Mouse (Mus musculus) CH12.LX (cell line): ENCODE results near the gene Timm17a. TPM values are rescaled to one million over a fixed set of nuclear protein-coding genes. Genes with fewer than 3 reads are reported as not detected.

Source experiments
- DNase-seq: peaks from one replicate; pipeline ENCODE4 v3.0.0-alpha.2; 2013; ENCODE audit errors: extremely low read depth
- H3K27ac ChIP-seq: 2 replicates; pipeline ENCODE4 v1.5.1; 2012; ENCODE audit warnings: low read depth, mild to moderate bottlenecking, control low read depth, moderate library complexity; ENCODE audit not compliant: insufficient read depth
- H3K27me3 ChIP-seq: replicated peaks from 2 replicates; pipeline ENCODE3; 2012; ENCODE audit warnings: inconsistent platforms
- H3K36me3 ChIP-seq, 2 experiments: replicated peaks in 1 of 2; 2 replicates each; pipeline versions ENCODE3 to v1.6.1; 2012; ENCODE audit warnings: inconsistent platforms in 1 of 2, low read length in 1 of 2, mild to moderate bottlenecking in 1 of 2, mixed read lengths in 1 of 2, moderate library complexity in 1 of 2; ENCODE audit not compliant: control insufficient read depth in 1 of 2, insufficient read depth in 1 of 2
- H3K4me1 ChIP-seq, 2 experiments: 2 replicates each; pipeline ENCODE4 v1.6.1; 2012; ENCODE audit warnings: inconsistent platforms in 1 of 2, moderate library complexity in 1 of 2; ENCODE audit not compliant: insufficient read depth in 2 of 2, control insufficient read depth in 1 of 2
- H3K4me2 ChIP-seq: 2 replicates; pipeline ENCODE4 v1.6.1; 2012; ENCODE audit warnings: low read depth, mild to moderate bottlenecking, control low read depth; ENCODE audit not compliant: poor library complexity, insufficient read depth, severe bottlenecking
- H3K4me3 ChIP-seq, 3 experiments: fragments of 150-350 bp in 1 of 3; sonication (generic) in 1 of 3; replicated peaks in 1 of 3; 2 replicates each; pipeline versions ENCODE3 to v1.5.1; 2011 to 2012; ENCODE audit warnings: low read depth in 2 of 3, low read length in 2 of 3, mild to moderate bottlenecking in 2 of 3, moderate library complexity in 2 of 3, control low read depth in 1 of 3, improper control_type of control experiment in 1 of 3, inconsistent platforms in 1 of 3, mixed read lengths in 1 of 3; ENCODE audit not compliant: poor library complexity in 1 of 3
- H3K79me2 ChIP-seq: replicated peaks from 2 replicates; pipeline ENCODE4 v1.6.1; 2012; ENCODE audit warnings: mild to moderate bottlenecking, moderate library complexity; ENCODE audit not compliant: control insufficient read depth, poor library complexity, insufficient read depth, severe bottlenecking; ENCODE audit errors: extremely low read depth
- H3K9ac ChIP-seq: 2 replicates; pipeline ENCODE4 v1.6.1; 2012; ENCODE audit warnings: low read depth, mild to moderate bottlenecking, control low read depth, moderate library complexity; ENCODE audit not compliant: insufficient read depth
- H3K9me3 ChIP-seq: replicated peaks from 2 replicates; pipeline ENCODE3; 2012; ENCODE audit warnings: low read length, inconsistent platforms, mixed read lengths
- BHLHE40 ChIP-seq: IDR thresholded peaks from 2 replicates; pipeline ENCODE4 v1.6.1; 2011; ENCODE audit warnings: mild to moderate bottlenecking, low read depth, low read length, improper control_type of control experiment
- E2F4 ChIP-seq: IDR thresholded peaks from 2 replicates; pipeline ENCODE4 v1.6.1; 2011; ENCODE audit warnings: low read depth, low read length, improper control_type of control experiment; ENCODE audit not compliant: insufficient replicate concordance
- ELF1 ChIP-seq: IDR thresholded peaks from 2 replicates; pipeline ENCODE4 v1.6.1; 2014; ENCODE audit warnings: low read depth, mild to moderate bottlenecking, inconsistent platforms, low read length, improper control_type of control experiment
- EP300 ChIP-seq: IDR thresholded peaks from 2 replicates; pipeline ENCODE4 v1.6.1; 2011; ENCODE audit warnings: low read length, improper control_type of control experiment
- ETS1 ChIP-seq: conservative IDR thresholded peaks from 2 replicates; pipeline ENCODE4 v1.6.1; 2012; ENCODE audit warnings: low read depth, mild to moderate bottlenecking, inconsistent platforms, low read length, improper control_type of control experiment, moderate library complexity
- HCFC1 ChIP-seq: IDR thresholded peaks from 2 replicates; pipeline ENCODE4 v1.6.1; 2012; ENCODE audit warnings: low read depth, mild to moderate bottlenecking, inconsistent platforms, low read length, improper control_type of control experiment
- IRF4 ChIP-seq: IDR thresholded peaks from 2 replicates; pipeline ENCODE4 v1.6.1; 2014; ENCODE audit warnings: low read depth, mild to moderate bottlenecking, inconsistent platforms, low read length, improper control_type of control experiment
- JUN ChIP-seq: IDR thresholded peaks from 2 replicates; pipeline ENCODE4 v1.6.1; 2011; ENCODE audit warnings: low read depth, mild to moderate bottlenecking, low read length, improper control_type of control experiment, moderate library complexity; ENCODE audit not compliant: insufficient read depth
- MAFK ChIP-seq: IDR thresholded peaks from 2 replicates; pipeline ENCODE4 v1.6.1; 2011; ENCODE audit warnings: low read length, improper control_type of control experiment; ENCODE audit not compliant: insufficient replicate concordance
- NRF1 ChIP-seq: IDR thresholded peaks from 2 replicates; pipeline ENCODE4 v1.6.1; 2014; ENCODE audit warnings: low read depth, mild to moderate bottlenecking, inconsistent platforms, low read length, improper control_type of control experiment, moderate library complexity
- POLR2AphosphoS2 ChIP-seq: IDR thresholded peaks from 2 replicates; pipeline ENCODE4 v1.6.1; 2011; ENCODE audit warnings: low read depth, low read length, improper control_type of control experiment
- RCOR1 ChIP-seq: conservative IDR thresholded peaks from 2 replicates; pipeline ENCODE4 v1.6.1; 2012; ENCODE audit warnings: low read depth, mild to moderate bottlenecking, inconsistent platforms, low read length, improper control_type of control experiment
- SMC3 ChIP-seq: IDR thresholded peaks from 2 replicates; pipeline ENCODE4 v1.6.1; 2011; ENCODE audit warnings: low read depth, low read length, improper control_type of control experiment
- TCF12 ChIP-seq: IDR thresholded peaks from 2 replicates; pipeline ENCODE4 v1.6.1; 2014; ENCODE audit warnings: low read depth, mild to moderate bottlenecking, inconsistent platforms, low read length, improper control_type of control experiment
- UBTF ChIP-seq: IDR thresholded peaks from 2 replicates; pipeline ENCODE4 v1.6.1; 2012; ENCODE audit warnings: low read depth, mild to moderate bottlenecking, inconsistent platforms, low read length, improper control_type of control experiment, moderate library complexity
- USF1 ChIP-seq: IDR thresholded peaks from 2 replicates; pipeline ENCODE4 v1.6.1; 2014; ENCODE audit warnings: low read depth, mild to moderate bottlenecking, inconsistent platforms, low read length, improper control_type of control experiment
- USF2 ChIP-seq: conservative IDR thresholded peaks from 2 replicates; pipeline ENCODE4 v1.6.1; 2011; ENCODE audit warnings: low read depth, low read length, improper control_type of control experiment
- ZC3H11A ChIP-seq: IDR thresholded peaks from 2 replicates; pipeline ENCODE4 v1.6.1; 2012; ENCODE audit warnings: low read depth, mild to moderate bottlenecking, inconsistent platforms, low read length, improper control_type of control experiment
- ZMIZ1 ChIP-seq: IDR thresholded peaks from 2 replicates; pipeline ENCODE4 v1.6.1; 2012; ENCODE audit warnings: low read depth, mild to moderate bottlenecking, inconsistent platforms, low read length, improper control_type of control experiment
- ZNF384 ChIP-seq: IDR thresholded peaks from 2 replicates; pipeline ENCODE4 v1.6.1; 2012; ENCODE audit warnings: low read depth, low read length, improper control_type of control experiment, inconsistent platforms
- dilution Hi-C: fragments of 300-500 bp; cut with MboI; formaldehyde crosslinking; loops from 2 replicates; pipeline ENCODE4 v1.14.3; 2020; ENCODE audit warnings: low sequenced_read_pairs; ENCODE audit not compliant: extremely low pct_unique_long_range_greater_than_20kb, extremely low pct_ligation_motif_present
- in situ Hi-C: fragments of 300-500 bp; cut with MboI; formaldehyde crosslinking; loops from 3 replicates; pipeline ENCODE4 v1.14.3; 2019; ENCODE audit warnings: low sequenced_read_pairs, low pct_ligation_motif_present, low pct_unique_long_range_greater_than_20kb, mixed read lengths
- polyA plus RNA-seq: library from polyadenylated mRNA; unstranded; fragments of >175 nt; gene quantifications from 2 replicates; pipeline ENCODE4 v1.2.1, GENCODE M21; 2012; ENCODE audit warnings: low read depth; ENCODE audit not compliant: insufficient read length
- total RNA-seq, 2 experiments: library from RNA; depleted of rRNA; stranded (reverse); fragments of 300-350 nt in 1 of 2; fragments of >200 nt in 1 of 2; gene quantifications; 2 replicates each; pipeline ENCODE4 v1.2.3; 2012 to 2014

Timm17a gene
- total and polyA plus RNA-seq, 3 experiments = 126 to 341 (median 238) TPM

DNA sequence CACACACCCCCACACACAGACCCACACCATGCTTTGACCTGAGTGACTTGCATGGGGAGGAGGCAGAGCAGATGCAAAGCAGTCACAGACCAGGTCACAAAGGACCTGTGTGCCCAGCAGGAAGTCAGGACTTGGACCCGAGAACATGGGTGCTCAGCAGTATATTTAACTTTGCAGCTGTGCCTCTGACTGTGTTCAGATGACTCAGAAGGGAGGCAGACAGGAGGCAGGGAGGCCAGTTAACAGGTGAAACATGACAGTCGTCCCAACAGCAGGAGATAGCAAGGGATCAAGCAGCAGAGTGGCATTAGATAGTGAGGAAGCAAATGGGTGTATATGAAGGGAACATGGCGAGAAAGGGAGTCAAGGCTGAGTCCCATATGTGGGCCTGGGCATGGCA is 33.3 kb upstream of the Timm17a start:
- TF ChIP-seq JUN = no peak
- TF ChIP-seq ELF1 = no peak
- TF ChIP-seq NRF1 = no peak
- 0 out of 2 replicates have a peak, but pooled peaks have one; percentile 11 for TF ChIP-seq EP300
- no peak for TF ChIP-seq UBTF
- peak; percentile 43 for DNase-seq
- Histone ChIP-seq H3K27ac (no peak overlapping the region; the same call in 1 of the 2 replicates), H3K36me3 (no peaks in the 10 kb centered on the region), H3K9me3 (peaks cover 2% of the 10 kb centered on the region), H3K9ac (no peak overlapping the region), H3K27me3 (no peaks in the 10 kb centered on the region), H3K4me3 (no peak overlapping the region), H3K4me2 (no peak overlapping the region), H3K4me1 (peaks cover 18 to 26% of the 10 kb centered on the region in 2 experiments), H3K79me2 (no peaks in the 10 kb centered on the region)
- in situ Hi-C loops = no loop called here
- dilution Hi-C loops = no loop called here

- TF ChIP-seq MAFK = no peak
- no peak for TF ChIP-seq BHLHE40
- TF ChIP-seq HCFC1 = no peak
- TF ChIP-seq USF2 = no peak
- TF ChIP-seq SMC3 = no peak
- TF ChIP-seq ETS1 = no peak
- TF ChIP-seq E2F4 = no peak
- TF ChIP-seq POLR2AphosphoS2 = no peak
- no peak for TF ChIP-seq ZMIZ1
- no peak for TF ChIP-seq TCF12
- TF ChIP-seq RCOR1 = no peak
- no peak for TF ChIP-seq ZNF384
- TF ChIP-seq IRF4 = no peak
- no peak for TF ChIP-seq USF1
- no peak for TF ChIP-seq ZC3H11A
- Histone ChIP-seq H3K4me2 (no peak overlapping the region), H3K4me1 (peaks cover 18 to 26% of the 10 kb centered on the region in 2 experiments), H3K36me3 (no peaks in the 10 kb centered on the region), H3K27ac (no peak overlapping the region), H3K4me3 (no peak overlapping the region), H3K27me3 (no peaks in the 10 kb centered on the region), H3K9ac (no peak overlapping the region), H3K9me3 (no peaks in the 10 kb centered on the region), H3K79me2 (no peaks in the 10 kb centered on the region)
- dilution Hi-C loops = no loop called here
- in situ Hi-C loops = no loop called here
- DNase-seq = no peak
Measured at GRCm38 (mm10) chr1:135344026-135344425, 30.4 kb upstream of the Timm17a start.
